Mouse (Mus musculus): Measurements from ENCODE around the gene Iqschfp. TPM values are rescaled to one million over a fixed set of nuclear protein-coding genes. Genes with fewer than 3 reads are reported as not detected.

Iqschfp gene
- polyA plus RNA-seq, 1 experiment from 2014 or later: not detected

DNA sequence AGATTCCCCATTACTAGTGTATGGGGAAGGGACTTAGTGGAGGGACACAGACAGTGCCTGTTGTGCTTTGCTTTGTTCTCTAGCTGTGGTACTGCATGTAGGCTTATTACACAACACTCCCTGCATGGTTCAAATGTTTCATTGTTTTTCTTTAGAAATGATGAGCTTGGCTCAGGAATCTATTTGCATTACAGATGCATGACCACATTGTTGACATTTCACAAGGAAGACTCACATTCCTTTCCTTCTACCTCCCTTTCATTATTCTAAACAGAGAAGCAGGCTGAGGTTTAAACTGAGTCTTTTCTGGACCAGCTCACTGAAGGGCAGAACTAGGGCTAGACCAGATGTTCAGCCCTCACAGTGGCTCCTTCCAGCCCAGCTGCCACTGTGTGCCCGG lies 360.3 kb downstream of the Iqschfp start:
- Histone ChIP-seq H3K4me1 (no peaks in the 10 kb centered on the region), H3K27me3 (0 out of 2 replicates have a peak, but pooled peaks cover 4% of the 10 kb centered on the region), H3K36me3 (no peaks in the 10 kb centered on the region), H3K9me3 (no peaks in the 10 kb centered on the region), H3K4me2 (replicated peaks) (no peak overlapping the region), H3K27ac (no peak overlapping the region), H3K9ac (no peak overlapping the region), H3K4me3 (no peak overlapping the region)
- no peak for ATAC-seq (ENCODE audit: low FRiP score, low read depth)
- WGBS: 79% methylated on average over 1 of the region's 1 CpGs

DNA sequence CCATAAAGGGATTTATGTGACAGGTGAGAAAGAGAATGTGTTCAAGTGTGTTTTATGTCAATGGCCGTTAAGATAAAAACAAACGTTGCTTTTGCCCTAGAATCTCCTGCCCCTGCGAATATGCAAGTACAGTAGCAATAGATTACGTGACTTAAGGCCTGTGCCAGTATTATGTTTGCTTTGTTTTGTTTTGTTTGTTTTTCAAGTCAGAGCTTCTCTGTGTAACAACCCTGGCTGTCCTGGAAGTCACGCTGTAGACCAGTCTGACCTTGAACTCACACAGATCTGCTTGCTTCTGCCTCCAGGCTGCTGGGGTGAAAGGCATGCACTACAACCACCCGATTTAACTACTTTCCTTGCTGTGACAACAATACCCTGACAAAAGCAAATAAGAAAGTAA lies 370.3 kb downstream of the Iqschfp start:
- Histone ChIP-seq H3K9ac (no peak overlapping the region), H3K27ac (no peak overlapping the region), H3K9me3 (no peaks in the 10 kb centered on the region), H3K36me3 (no peaks in the 10 kb centered on the region), H3K4me2 (replicated peaks) (no peak overlapping the region), H3K27me3 (no peaks in the 10 kb centered on the region), H3K4me1 (no peaks in the 10 kb centered on the region), H3K4me3 (no peak overlapping the region)
- ATAC-seq (ENCODE audit: low FRiP score, low read depth): no peak
- WGBS: 56% methylated on average over 6 of the region's 6 CpGs

DNA sequence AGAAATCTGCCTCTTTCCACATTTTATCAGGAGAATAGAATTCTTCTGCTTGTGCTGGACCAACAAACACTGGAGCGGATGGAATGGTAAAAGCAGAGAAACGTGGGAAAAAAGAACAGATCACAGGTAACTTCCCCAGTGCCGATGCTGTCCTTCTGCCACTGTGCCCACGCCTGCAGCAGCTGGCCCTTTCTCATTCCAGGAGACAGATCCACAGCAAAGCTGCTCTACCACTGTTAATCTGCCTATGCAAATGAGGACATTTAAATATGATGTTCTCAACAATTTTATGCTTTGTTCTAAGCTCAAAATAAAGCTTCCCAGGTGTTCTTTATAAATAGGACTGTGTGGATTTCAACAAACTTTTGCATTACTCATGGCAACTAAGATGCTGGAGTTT lies 375.9 kb downstream of the Iqschfp start:
- H3K9ac ChIP-seq: no peak overlapping the region
- no peaks in the 10 kb centered on the region for H3K36me3 ChIP-seq
- 90% methylated on average over 4 of the region's 4 CpGs for WGBS
- H3K4me2 ChIP-seq (replicated peaks): no peak overlapping the region
- H3K4me3 ChIP-seq: no peak overlapping the region
- ATAC-seq (ENCODE audit: low FRiP score, low read depth): no peak
- H3K9me3 ChIP-seq: no peaks in the 10 kb centered on the region; the same call in 1 of the 2 replicates
- no peaks in the 10 kb centered on the region for H3K4me1 ChIP-seq
- no peaks in the 10 kb centered on the region for H3K27me3 ChIP-seq
- no peak overlapping the region for H3K27ac ChIP-seq

DNA sequence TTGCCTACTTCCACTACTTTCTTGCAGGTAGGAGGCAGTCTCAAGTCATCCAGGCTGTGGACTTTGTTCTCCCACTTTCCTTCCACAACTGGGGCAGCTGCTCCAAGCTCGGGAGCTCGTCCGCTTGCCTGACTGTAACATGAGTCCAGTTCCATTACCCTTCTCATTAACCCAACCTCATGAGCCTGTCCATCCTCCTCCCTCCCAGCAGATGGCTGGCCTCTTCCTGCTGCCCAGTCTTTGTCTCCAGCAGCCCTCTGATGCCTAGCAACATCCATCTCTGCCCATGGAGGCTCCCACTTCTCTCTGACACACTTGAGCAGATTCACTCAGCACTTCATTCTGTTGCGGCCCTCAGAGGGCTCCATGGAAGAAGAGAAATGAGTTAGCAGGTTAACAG lies 377.2 kb downstream of the Iqschfp start:
- ATAC-seq (ENCODE audit: low FRiP score, low read depth): no peak
- H3K9ac ChIP-seq: no peak overlapping the region

DNA sequence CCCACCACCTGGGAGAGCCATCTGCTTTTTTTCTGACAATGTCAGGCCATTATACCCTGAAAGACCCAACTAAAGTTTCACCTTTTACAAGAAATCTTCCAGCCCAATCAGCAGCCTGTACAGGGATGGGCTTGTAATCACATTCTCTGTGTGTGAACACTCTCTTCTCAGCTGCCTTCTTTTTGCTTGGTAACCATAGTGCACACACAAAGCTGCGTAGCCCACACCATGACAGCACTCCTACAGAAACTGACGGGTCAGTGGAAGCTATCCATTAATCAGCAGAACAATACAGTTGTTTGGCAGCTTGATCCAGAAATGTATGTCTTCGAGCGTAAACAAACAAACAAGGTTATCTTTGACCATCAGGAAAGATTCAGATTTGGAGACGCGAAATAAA lies 378.2 kb downstream of the Iqschfp start:
- no peak overlapping the region for H3K27ac ChIP-seq
- no peaks in the 10 kb centered on the region for H3K36me3 ChIP-seq
- H3K27me3 ChIP-seq: no peaks in the 10 kb centered on the region
- no peak for ATAC-seq (ENCODE audit: low FRiP score, low read depth)
- H3K4me3 ChIP-seq: no peak overlapping the region
- 87% methylated on average over 6 of the region's 6 CpGs for WGBS
- no peak overlapping the region for H3K9ac ChIP-seq
- no peaks in the 10 kb centered on the region for H3K4me1 ChIP-seq
- H3K4me2 ChIP-seq (replicated peaks): no peak overlapping the region
- no peaks in the 10 kb centered on the region; the same call in 1 of the 2 replicates for H3K9me3 ChIP-seq

More for the DNA sequence above, 377.2 kb downstream of the Iqschfp start:
- Histone ChIP-seq H3K4me1 (no peaks in the 10 kb centered on the region), H3K27me3 (no peaks in the 10 kb centered on the region), H3K4me2 (replicated peaks) (no peak overlapping the region), H3K9me3 (no peaks in the 10 kb centered on the region; the same call in 1 of the 2 replicates), H3K36me3 (no peaks in the 10 kb centered on the region), H3K27ac (no peak overlapping the region), H3K4me3 (no peak overlapping the region)
- 51% methylated on average over 4 of the region's 4 CpGs for WGBS

DNA sequence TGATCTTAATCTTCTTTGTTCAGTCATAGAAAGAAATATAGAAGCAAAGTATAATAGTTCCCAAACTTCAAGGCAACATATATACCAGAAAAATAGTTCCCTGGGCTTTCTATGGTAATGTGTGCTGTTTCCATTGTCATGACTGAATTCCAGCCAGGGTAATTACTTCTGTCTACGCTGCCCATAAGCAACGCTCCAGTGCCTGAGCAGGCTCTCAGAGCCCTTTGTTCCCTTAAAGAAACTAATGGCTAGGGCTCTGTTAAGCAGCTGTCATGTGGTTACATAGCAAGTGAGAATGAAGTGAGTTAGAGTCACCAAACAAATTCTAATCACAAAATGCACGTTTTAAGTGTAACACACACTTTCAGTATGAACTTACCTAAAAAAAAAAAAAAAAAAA lies 379.4 kb downstream of the Iqschfp start:
- Histone ChIP-seq H3K4me1 (no peaks in the 10 kb centered on the region), H3K4me2 (replicated peaks) (no peak overlapping the region), H3K4me3 (no peak overlapping the region), H3K36me3 (no peaks in the 10 kb centered on the region), H3K9me3 (no peaks in the 10 kb centered on the region; the same call in 1 of the 2 replicates), H3K9ac (no peak overlapping the region), H3K27me3 (no peaks in the 10 kb centered on the region), H3K27ac (no peak overlapping the region)
- ATAC-seq (ENCODE audit: low FRiP score, low read depth): no peak
- WGBS: 62% methylated on average over 3 of the region's 3 CpGs

DNA sequence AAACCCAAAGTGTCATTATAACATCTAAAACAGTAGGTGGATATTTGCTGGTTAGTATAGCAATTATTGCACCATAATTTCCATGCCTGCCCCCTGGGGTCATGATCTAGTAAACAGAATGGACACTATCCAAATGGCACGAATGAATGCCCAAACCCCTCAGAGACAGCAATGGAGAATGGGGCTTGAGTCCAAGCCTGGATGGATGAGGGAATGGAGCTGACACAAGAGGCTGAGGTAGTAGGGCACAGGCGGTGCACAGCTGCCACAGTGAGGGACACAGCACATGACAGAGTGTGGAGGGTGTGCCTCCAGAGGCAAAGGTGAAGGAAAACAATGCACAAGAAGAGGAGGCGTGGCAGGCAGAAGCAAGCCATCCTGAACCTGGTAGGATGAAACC lies 379.8 kb downstream of the Iqschfp start:
- Histone ChIP-seq H3K4me3 (no peak overlapping the region), H3K4me1 (no peaks in the 10 kb centered on the region), H3K9me3 (no peaks in the 10 kb centered on the region; the same call in 1 of the 2 replicates), H3K4me2 (replicated peaks) (no peak overlapping the region), H3K9ac (no peak overlapping the region), H3K36me3 (no peaks in the 10 kb centered on the region), H3K27ac (no peak overlapping the region), H3K27me3 (no peaks in the 10 kb centered on the region)
- 87% methylated on average over 3 of the region's 3 CpGs for WGBS
- ATAC-seq (ENCODE audit: low FRiP score, low read depth): no peak

DNA sequence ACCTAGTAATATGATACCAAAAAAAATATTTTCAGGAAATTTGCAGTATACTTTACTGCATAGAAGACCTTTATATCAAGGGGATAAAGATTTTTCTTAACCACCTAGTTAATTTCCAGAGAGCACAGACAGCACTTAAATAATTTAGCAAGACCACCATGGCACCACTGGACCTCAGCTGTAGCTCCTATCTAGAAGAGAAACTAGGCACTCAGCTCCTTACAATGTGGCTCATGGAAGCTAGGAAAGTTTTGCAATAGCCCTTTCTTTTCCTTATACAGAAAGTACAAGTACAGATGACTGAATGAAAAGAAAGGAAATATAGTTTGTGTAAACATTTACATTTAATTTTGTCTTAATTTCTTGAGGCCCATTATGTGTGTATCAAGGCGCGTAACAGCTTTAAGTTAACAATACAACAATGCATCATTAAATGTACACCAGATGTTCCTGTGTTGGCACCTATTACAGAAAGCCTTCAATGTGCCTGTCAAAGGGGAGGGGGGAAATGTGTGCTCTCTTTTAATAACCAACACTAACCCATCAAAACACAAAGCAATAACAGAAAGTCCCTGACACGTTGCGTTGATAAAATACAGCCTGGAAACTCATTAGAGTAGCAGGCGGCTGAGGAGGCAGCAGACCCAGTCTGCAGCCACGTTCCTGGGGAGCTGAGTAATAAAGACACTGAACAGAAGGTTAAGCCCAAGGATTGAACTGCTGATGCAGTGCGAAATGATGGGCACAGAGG lies 391.0 kb downstream of the Iqschfp start:
- Histone ChIP-seq H3K9me3 (no peaks in the 10 kb centered on the region), H3K9ac (no peak overlapping the region), H3K27ac (no peak overlapping the region), H3K4me2 (replicated peaks) (peak overlapping the region; percentile 46), H3K36me3 (no peaks in the 10 kb centered on the region), H3K27me3 (no peaks in the 10 kb centered on the region), H3K4me1 (peaks cover 13% of the 10 kb centered on the region), H3K4me3 (peak overlapping the region; percentile 19)
- WGBS: 15% methylated on average over 7 of the region's 7 CpGs
- peak; percentile 40; the same call in 1 of the 2 replicates for ATAC-seq (ENCODE audit: low FRiP score, low read depth)

DNA sequence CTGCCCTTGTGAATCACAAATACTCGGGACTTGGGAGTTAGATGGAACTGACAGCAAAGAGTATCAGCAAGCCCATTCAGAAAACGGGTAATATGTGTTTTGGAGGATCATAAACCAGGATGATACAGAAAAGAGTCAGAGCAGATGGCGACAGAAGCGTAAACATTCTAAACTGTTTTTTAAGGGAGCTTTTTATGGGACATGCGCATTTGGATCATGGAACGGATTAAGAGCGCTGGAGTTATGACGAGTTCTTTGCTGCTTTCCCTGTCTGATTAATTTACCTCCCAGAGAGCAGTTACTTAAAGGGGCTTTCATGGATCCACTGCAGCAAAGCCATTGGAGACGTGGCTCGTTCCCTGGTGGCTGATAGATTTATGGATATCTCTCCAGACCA lies 391.6 kb downstream of the Iqschfp start:
- peaks cover 13% of the 10 kb centered on the region for H3K4me1 ChIP-seq
- ATAC-seq (ENCODE audit: low FRiP score, low read depth): no peak
- H3K36me3 ChIP-seq: no peaks in the 10 kb centered on the region
- H3K4me2 ChIP-seq (replicated peaks): peak overlapping the region; percentile 46
- no peak overlapping the region for H3K27ac ChIP-seq
- H3K9me3 ChIP-seq: no peaks in the 10 kb centered on the region
- 16% methylated on average over 10 of the region's 10 CpGs for WGBS
- no peak overlapping the region for H3K9ac ChIP-seq
- peak overlapping the region; percentile 19 for H3K4me3 ChIP-seq
- no peaks in the 10 kb centered on the region for H3K27me3 ChIP-seq

DNA sequence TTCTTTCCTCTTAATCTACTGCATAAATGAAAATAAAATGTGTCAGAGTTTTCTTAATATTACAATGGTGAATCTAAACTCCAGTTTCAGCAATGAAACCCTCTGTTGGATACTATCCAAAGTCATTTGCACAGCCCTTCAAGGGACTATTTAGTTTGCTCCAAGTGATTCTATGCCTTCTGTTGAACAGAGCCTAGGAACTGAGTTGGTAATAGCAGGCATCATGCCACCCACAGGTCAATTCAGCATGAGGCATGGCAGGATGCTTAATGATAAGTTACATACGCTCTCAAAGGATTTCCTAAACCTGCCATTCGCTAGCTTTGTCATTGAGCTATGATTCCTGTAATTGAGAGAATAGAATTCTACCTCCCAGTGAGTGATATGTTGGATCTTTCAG lies 392.5 kb downstream of the Iqschfp start:
- H3K9me3 ChIP-seq: no peaks in the 10 kb centered on the region
- WGBS: 73% methylated on average over 2 of the region's 2 CpGs
- no peak for ATAC-seq (ENCODE audit: low FRiP score, low read depth)
- peaks cover 13% of the 10 kb centered on the region for H3K4me1 ChIP-seq
- no peaks in the 10 kb centered on the region for H3K27me3 ChIP-seq
- no peak overlapping the region for H3K27ac ChIP-seq
- no peak overlapping the region for H3K4me2 ChIP-seq (replicated peaks)
- H3K4me3 ChIP-seq: no peak overlapping the region
- H3K9ac ChIP-seq: no peak overlapping the region
- H3K36me3 ChIP-seq: no peaks in the 10 kb centered on the region

DNA sequence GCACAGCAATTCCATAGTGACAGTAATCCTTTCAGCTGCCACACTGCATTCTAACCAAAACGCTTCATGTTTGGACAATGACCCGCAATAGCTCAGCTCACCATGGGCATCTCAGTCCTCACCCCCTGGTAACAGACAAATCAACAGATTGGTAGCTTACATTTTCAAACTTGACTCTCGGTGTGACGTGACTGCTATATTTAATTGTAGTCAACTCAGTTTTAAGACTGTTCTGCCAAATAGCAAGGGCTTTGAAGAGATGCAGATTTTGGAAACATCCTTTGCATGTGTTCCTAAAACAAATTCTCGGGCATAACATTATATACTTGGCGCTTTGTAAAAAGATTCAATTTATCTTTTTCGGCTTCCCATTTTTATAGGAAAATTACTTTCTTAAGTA lies 404.7 kb downstream of the Iqschfp start:
- no peaks in the 10 kb centered on the region for H3K36me3 ChIP-seq
- 86% methylated on average over 7 of the region's 7 CpGs for WGBS

DNA sequence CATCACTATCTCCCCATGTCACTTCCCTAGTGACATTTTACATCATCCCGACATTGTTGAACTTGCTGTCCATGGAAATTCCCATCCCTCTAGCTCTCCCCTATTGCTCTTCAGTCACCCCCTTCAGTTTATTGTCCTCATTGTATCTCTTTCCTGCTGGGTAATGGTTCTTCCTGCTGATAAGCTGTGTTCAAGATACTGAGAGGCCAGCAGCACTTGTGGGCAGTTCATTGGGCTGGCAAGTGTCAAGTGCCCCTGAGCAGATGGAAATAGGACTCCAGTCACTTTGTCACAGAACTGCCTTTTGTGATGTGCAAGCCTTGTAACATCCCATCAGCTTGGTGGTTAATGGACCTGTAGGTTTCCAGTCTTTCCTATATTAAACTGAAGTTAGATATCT lies 413.6 kb downstream of the Iqschfp start:
- Histone ChIP-seq H3K9me3 (no peaks in the 10 kb centered on the region), H3K4me2 (replicated peaks) (no peak overlapping the region), H3K36me3 (no peaks in the 10 kb centered on the region), H3K4me1 (no peaks in the 10 kb centered on the region), H3K9ac (no peak overlapping the region), H3K27me3 (no peaks in the 10 kb centered on the region), H3K27ac (no peak overlapping the region), H3K4me3 (no peak overlapping the region)
- ATAC-seq (ENCODE audit: low FRiP score, low read depth): no peak
- WGBS: 56% methylated on average over 1 of the region's 1 CpGs

More for the DNA sequence above, 404.7 kb downstream of the Iqschfp start:
- Histone ChIP-seq H3K27ac (no peak overlapping the region), H3K9me3 (no peaks in the 10 kb centered on the region), H3K4me2 (replicated peaks) (no peak overlapping the region), H3K4me3 (no peak overlapping the region), H3K27me3 (no peaks in the 10 kb centered on the region), H3K9ac (no peak overlapping the region), H3K4me1 (no peaks in the 10 kb centered on the region)
- no peak for ATAC-seq (ENCODE audit: low FRiP score, low read depth)

DNA sequence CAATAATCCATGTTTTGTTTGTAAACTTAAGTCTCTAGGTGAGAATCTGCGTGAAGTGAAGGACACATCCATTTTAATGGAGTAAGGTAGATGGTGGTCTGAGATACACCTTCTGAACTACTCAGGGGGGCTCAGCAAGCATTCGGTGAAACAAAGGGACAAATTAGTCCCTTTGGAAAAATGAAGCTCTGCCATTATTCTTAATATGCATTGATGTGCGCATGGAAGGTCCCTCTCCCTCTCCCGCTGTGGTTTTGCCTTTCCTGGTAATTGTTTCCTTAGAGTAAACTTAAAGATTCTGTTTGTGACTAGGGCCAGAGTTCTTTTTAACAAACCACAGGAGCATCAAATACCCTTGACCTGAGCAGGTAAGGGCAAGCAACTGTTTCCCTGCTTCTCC lies 414.7 kb downstream of the Iqschfp start:
- Histone ChIP-seq H3K27me3 (no peaks in the 10 kb centered on the region), H3K9ac (no peak overlapping the region), H3K4me2 (replicated peaks) (no peak overlapping the region), H3K27ac (no peak overlapping the region), H3K4me1 (no peaks in the 10 kb centered on the region), H3K9me3 (no peaks in the 10 kb centered on the region), H3K4me3 (no peak overlapping the region), H3K36me3 (no peaks in the 10 kb centered on the region)
- WGBS: 54% methylated on average over 4 of the region's 4 CpGs
- ATAC-seq (ENCODE audit: low FRiP score, low read depth): no peak
